Mouse (Mus musculus): Measurements from ENCODE around the gene Gng13.

DNA sequence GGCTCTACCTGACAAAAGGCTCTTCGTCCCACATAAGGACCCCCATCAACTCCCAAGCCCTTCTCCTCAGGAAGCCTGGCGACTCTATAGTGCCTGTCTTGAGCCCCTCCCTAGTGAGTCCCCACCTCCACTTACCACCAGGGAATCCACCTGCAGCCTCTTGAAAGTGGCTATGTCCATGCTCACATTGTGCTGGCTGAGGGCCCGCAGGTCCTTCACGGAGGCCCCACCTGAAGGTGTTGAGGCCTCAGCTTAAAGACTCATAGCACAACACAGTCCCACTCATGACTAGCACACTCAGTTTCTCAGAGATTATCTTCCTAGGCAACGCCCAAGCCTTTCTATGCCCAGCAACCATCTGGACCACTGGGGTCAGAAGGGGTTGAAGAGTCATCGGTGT lies 32.3 kb downstream of the Gng13 start:
- TF ChIP-seq POLR2A (IDR thresholded peaks at IDR 0.05; ENCODE audit: control insufficient read depth in 1 of 2, insufficient read depth in 1 of 2, low read depth in 1 of 2, low read length in 2 of 2, poor library complexity in 1 of 2), result no peak
- TF ChIP-seq ETS1 (IDR thresholded peaks at IDR 0.05; ENCODE audit: low read depth, low read length), result no peak
- TF ChIP-seq MAFK (IDR thresholded peaks at IDR 0.05; ENCODE audit: borderline replicate concordance, low read depth, low read length), result no peak
- TF ChIP-seq JUND (IDR thresholded peaks at IDR 0.05; ENCODE audit: low read depth, low read length), result no peak
- TF ChIP-seq MYC (IDR thresholded peaks at IDR 0.05; ENCODE audit: low read depth, low read length), result no peak
- TF ChIP-seq CTCF (IDR thresholded peaks at IDR 0.05 in 2 of 3, conservative IDR thresholded peaks at IDR 0.05 in 1 of 3; ENCODE audit: control insufficient read depth in 1 of 3, insufficient read depth in 1 of 3, low read depth in 2 of 3, low read length in 3 of 3, poor library complexity in 1 of 3, severe bottlenecking in 1 of 3), result no peak
- no peak for TF ChIP-seq ELF1 (IDR thresholded peaks at IDR 0.05; ENCODE audit: low read depth, low read length)
- no peak for TF ChIP-seq GABPA (IDR thresholded peaks at IDR 0.05; ENCODE audit: low read depth, low read length)
- no peak for TF ChIP-seq MXI1 (IDR thresholded peaks at IDR 0.05; ENCODE audit: low read depth, low read length)
- TF ChIP-seq TCF12 (IDR thresholded peaks at IDR 0.05; ENCODE audit: low read depth, low read length), result no peak
- no peak for TF ChIP-seq EP300 (IDR thresholded peaks at IDR 0.05; ENCODE audit: low read depth in 1 of 2, low read length in 2 of 2)
- TF ChIP-seq NRF1 (IDR thresholded peaks at IDR 0.05; ENCODE audit: insufficient read depth, low read depth, low read length, poor library complexity, severe bottlenecking), result no peak
- no peak for TF ChIP-seq KAT2A (conservative IDR thresholded peaks at IDR 0.05; ENCODE audit: low read depth, low read length)

Data from MEL (cell line).